Mouse (Mus musculus) cerebellum, adult 2 months (tissue): ENCODE results near the gene Tgoln1.

ENCODE experiments used
- CTCF ChIP-seq: fragments of 200-500 bp; IDR thresholded peaks from 2 replicates; pipeline ENCODE4 v1.5.1; 2011; ENCODE audit warnings: low read depth, mild to moderate bottlenecking, control low read depth, low read length, moderate library complexity, borderline replicate concordance; ENCODE audit not compliant: insufficient read depth
- POLR2A ChIP-seq: fragments of 200-500 bp; IDR thresholded peaks from 2 replicates; pipeline ENCODE4 v1.6.1; 2011; ENCODE audit warnings: low read length, control low read depth, borderline replicate concordance; ENCODE audit not compliant: insufficient read depth

DNA sequence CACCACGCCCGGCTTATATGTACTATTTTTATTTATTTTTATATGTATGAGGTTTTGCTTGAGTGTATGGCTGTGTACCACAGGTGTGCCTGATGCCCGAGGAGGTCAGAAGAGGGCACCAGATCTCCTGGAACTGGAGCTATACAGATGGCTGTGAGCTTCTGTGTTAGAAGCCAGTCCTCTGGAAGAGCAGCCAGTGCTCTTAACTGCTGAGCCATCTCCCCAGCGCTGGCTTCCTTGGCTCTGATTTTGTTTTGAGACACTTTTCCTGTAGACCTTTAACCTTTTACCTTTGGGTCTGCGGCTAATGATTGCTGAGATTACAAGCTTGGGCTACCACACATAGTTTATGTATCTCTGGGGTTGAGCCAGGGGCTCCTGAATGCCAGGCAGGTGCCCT lies 49.3 kb downstream of the Tgoln1 start:
- no peak for TF ChIP-seq CTCF
- no peak for TF ChIP-seq POLR2A
